Mouse (Mus musculus) heart, embryonic 14.5 days (tissue): ENCODE measurements around the gene Olfr632. TPM values are rescaled to one million over a fixed set of nuclear protein-coding genes. Genes with fewer than 3 reads are reported as not detected.
"Not testable (repeated sequence)": the region's sequence is repeated elsewhere in the genome, so short reads cannot be mapped to it uniquely, and the experiment has no call there.

ENCODE experiments used
- ATAC-seq: fragments of 200-750 bp; cut with Nextera tagmentation; 2 replicates; pipeline ENCODE4 v1.8.0; 2017; ENCODE audit warnings: low read depth, moderate TSS enrichment; ENCODE audit not compliant: insufficient number of reproducible peaks, insufficient read depth, low FRiP score
- H3K27ac ChIP-seq, 2 experiments: fragments of 200-500 bp in 1 of 2; fragments of 300-500 bp in 1 of 2; sonication (generic) in 1 of 2; replicated peaks in 1 of 2; 2 replicates each; pipeline ENCODE4 v1.5.1; 2012 to 2014; ENCODE audit warnings: low read depth in 2 of 2, low read length in 2 of 2, control low read depth in 1 of 2, mild to moderate bottlenecking in 1 of 2, mixed read lengths in 1 of 2; ENCODE audit not compliant: control insufficient read depth in 1 of 2, insufficient read depth in 1 of 2
- H3K27me3 ChIP-seq: fragments of 300-500 bp; sonication (generic); 2 replicates; pipeline ENCODE4 v1.6.1; 2014; ENCODE audit warnings: mild to moderate bottlenecking, low read length, control low read depth; ENCODE audit not compliant: control insufficient read depth, insufficient read depth
- H3K36me3 ChIP-seq: fragments of 300-500 bp; sonication (generic); 2 replicates; pipeline ENCODE4 v1.6.1; 2014; ENCODE audit warnings: mild to moderate bottlenecking, control low read depth, low read length, mixed read lengths; ENCODE audit not compliant: control insufficient read depth, insufficient read depth
- H3K4me1 ChIP-seq, 2 experiments: fragments of 200-500 bp in 1 of 2; fragments of 300-500 bp in 1 of 2; sonication (generic) in 1 of 2; 2 replicates each; pipeline ENCODE4 v1.6.1; 2012 to 2014; ENCODE audit warnings: low read length in 2 of 2, control low read depth in 1 of 2, mixed read lengths in 1 of 2; ENCODE audit not compliant: control insufficient read depth in 2 of 2, insufficient read depth in 2 of 2
- H3K4me2 ChIP-seq: fragments of 300-500 bp; sonication (generic); 2 replicates; pipeline ENCODE4 v1.6.1; 2014; ENCODE audit warnings: mild to moderate bottlenecking, low read length
- H3K4me3 ChIP-seq, 2 experiments: fragments of 200-500 bp in 1 of 2; fragments of 300-500 bp in 1 of 2; sonication (generic) in 1 of 2; 2 replicates each; pipeline ENCODE4 v1.5.1; 2012 to 2014; ENCODE audit warnings: low read length in 2 of 2, mild to moderate bottlenecking in 2 of 2, control low read depth in 1 of 2, low read depth in 1 of 2, moderate library complexity in 1 of 2; ENCODE audit not compliant: control insufficient read depth in 1 of 2, insufficient read depth in 1 of 2
- H3K9ac ChIP-seq: fragments of 300-500 bp; sonication (generic); 2 replicates; pipeline ENCODE4 v1.6.1; 2014; ENCODE audit warnings: mild to moderate bottlenecking, low read length
- H3K9me3 ChIP-seq: fragments of 300-500 bp; sonication (generic); 2 replicates; pipeline ENCODE4 v1.6.1; 2016; ENCODE audit warnings: low read length, control low read depth; ENCODE audit not compliant: control insufficient read depth
- WGBS: fragments of 180-500 bp; shearing (Covaris S2); extraction: QIAGEN DNeasy Blood & Tissue Kit; methylation state at CpG from one replicate; pipeline ENCODE4 v1.1.7; 2014; 5-methylcytosine and 5-hydroxymethylcytosine counted together
- polyA plus RNA-seq: library from polyadenylated mRNA; unstranded; fragments of >200 nt; fragmentation: Nextera tagmentation; extraction: Ambion mirVana; gene quantifications from 2 replicates; pipeline ENCODE4 v1.2.1, GENCODE M21; 2014

The Olfr632 gene
- polyA plus RNA-seq, 1 experiment from 2014 or later = not detected

DNA sequence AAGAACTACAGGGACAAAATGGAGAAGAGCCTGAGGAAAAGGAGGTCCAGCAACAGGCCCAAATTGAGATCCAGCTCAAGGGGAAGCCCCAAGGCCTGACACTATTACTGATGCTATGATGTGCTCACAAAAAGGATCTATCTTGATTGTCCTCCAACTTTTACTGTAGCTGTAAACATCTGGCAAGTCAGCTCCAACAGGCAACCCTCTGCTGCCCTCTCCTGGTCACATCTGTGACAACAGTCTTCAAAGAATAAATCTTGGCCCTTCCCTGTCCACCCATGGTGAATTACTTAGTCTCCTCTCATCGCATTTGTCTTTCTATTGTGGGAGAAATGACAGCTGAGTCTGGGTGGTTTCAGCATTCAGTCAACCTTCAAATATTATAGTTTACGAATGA lies 8.6 kb downstream of the Olfr632 start:
- Histone ChIP-seq H3K27me3 (no peaks in the 10 kb centered on the region), H3K4me2 (no peak overlapping the region), H3K27ac (no peak overlapping the region), H3K36me3 (no peaks in the 10 kb centered on the region), H3K9ac (no peak overlapping the region), H3K9me3 (no peaks in the 10 kb centered on the region), H3K4me3 (no peak overlapping the region), H3K4me1 (no peaks in the 10 kb centered on the region)
- ATAC-seq = no peak
- 20% methylated on average over 2 of the region's 2 CpGs for WGBS

DNA sequence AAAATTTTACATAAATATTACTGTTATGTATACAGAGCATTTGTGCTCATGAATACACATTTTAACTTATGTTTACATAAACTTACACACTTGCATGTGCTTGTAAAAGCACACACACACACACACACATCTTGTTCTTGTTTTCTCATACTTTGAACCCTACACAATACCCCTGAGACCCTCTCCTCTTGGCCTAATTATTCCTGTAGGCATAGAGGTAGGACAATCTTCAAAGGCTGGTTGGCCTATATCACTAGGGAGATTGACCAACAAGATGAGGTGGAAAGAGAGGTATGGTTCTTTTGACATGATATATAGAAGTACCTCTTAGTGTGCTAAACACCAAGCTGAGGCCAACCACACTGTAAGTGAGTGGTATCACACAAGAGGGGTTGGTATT lies 10.0 kb downstream of the Olfr632 start, which contains the start of gene Olfr633:
Gene Olfr633 (plus strand): TSS at position 301 of the 400 bp plus-strand sequence.
- no peak for ATAC-seq
- Histone ChIP-seq H3K36me3 (no peaks in the 10 kb centered on the region), H3K27ac (no peak within 1 kb of the TSS)

DNA sequence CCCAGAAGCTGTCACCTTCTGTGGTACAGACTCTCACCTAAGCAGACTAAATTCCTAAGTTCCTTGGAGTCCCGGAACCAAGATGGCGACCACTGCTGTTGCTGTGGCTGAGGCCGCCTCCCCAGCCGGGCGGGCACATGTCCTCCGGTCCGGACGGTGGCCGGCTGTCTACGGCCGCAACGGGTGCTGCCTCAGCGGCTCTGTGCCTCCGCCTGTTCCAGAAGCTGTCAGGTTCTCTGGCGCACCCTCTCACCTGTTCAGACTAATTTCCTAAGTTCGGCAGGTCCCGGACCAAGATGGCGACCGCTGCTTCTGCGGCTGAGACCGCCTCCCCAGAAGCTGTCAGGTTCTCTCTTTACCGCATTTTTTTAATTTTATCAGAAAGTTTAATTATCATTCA lies 32.7 kb downstream of the Olfr632 start:
- not testable (repeated sequence) for ATAC-seq, H3K27me3 ChIP-seq, H3K9me3 ChIP-seq, H3K27ac ChIP-seq, H3K4me1 ChIP-seq, H3K36me3 ChIP-seq, H3K9ac ChIP-seq, H3K4me3 ChIP-seq, H3K4me2 ChIP-seq
- WGBS = 89% methylated on average over 22 of the region's 22 CpGs

More for the DNA sequence above, 10.0 kb downstream of the Olfr632 start, which contains the start of gene Olfr633:
- Histone ChIP-seq H3K4me2 (no peak within 1 kb of the TSS), H3K9me3 (no peaks in the 10 kb centered on the region), H3K4me1 (no peaks in the 10 kb centered on the region), H3K27me3 (no peaks in the 10 kb centered on the region), H3K4me3 (no peak within 1 kb of the TSS), H3K9ac (no peak within 1 kb of the TSS)

DNA sequence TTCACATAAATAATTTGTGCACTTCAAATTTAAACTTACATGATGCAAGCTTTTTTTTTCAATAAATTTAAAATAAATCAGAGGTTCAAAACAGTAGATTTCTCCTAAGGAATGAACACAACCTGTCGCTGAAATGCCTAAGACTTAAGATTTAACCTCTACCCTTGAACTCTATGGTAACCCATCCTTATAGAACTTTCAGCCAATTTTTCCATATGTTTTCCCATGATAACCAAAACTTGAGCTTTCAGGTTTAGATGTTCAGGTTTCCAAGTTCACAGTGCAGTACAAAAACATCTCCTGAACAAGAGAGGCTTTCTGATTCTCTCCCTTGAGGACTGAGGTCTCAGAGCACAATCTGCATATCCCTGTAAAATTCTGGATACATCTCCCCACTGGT lies 36.7 kb downstream of the Olfr632 start, which contains the start of gene Olfr635:
Gene Olfr635 (plus strand): TSS at position 301 of the 400 bp plus-strand sequence.
- no peaks in the 10 kb centered on the region for H3K27me3 ChIP-seq
- no peak within 1 kb of the TSS for H3K27ac ChIP-seq
- H3K9ac ChIP-seq = no peak within 1 kb of the TSS
- H3K36me3 ChIP-seq = no peaks in the 10 kb centered on the region
- H3K4me1 ChIP-seq = no peaks in the 10 kb centered on the region
- H3K4me3 ChIP-seq = no peak within 1 kb of the TSS
- H3K9me3 ChIP-seq = no peaks in the 10 kb centered on the region
- no peak for ATAC-seq
- no peak within 1 kb of the TSS for H3K4me2 ChIP-seq
- 54% methylated on average over 1 of the region's 1 CpGs for WGBS

DNA sequence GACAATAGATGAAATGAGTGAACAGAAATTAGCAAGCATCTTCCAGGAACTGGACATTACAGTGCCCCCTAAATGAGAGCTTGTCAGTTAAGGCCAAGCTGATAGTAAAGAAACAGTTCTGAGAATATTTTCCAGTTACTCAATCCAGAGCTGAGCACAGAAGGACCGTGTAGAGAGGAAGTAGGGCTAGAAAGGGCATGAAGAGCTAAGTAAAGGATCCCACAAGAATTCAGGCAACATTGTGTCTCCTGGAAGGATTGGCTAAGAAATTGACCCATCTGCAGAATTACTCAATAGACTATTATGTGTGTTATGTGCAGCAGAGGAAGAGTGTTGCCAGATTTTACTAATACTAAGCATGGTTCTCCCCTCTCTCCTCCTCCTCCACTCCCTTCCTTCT lies 37.6 kb downstream of the Olfr632 start:
- no peaks in the 10 kb centered on the region for H3K4me1 ChIP-seq
- peaks cover 3% of the 10 kb centered on the region; the same call in 1 of the 2 replicates for H3K9me3 ChIP-seq
- H3K4me3 ChIP-seq = no peak overlapping the region
- H3K4me2 ChIP-seq = no peak overlapping the region
- 50% methylated on average over 1 of the region's 1 CpGs for WGBS
- ATAC-seq = no peak
- H3K27me3 ChIP-seq = no peaks in the 10 kb centered on the region
- H3K36me3 ChIP-seq = no peaks in the 10 kb centered on the region
- no peak overlapping the region for H3K9ac ChIP-seq
- no peak overlapping the region for H3K27ac ChIP-seq

Other genes with a start within 250 kb of the Olfr632 start
- not detected in 2 replicates for gene Olfr243, start 219.7 kb upstream of the Olfr632 start, polyA plus RNA-seq
- gene Olfr628, start 204.0 kb upstream of the Olfr632 start, polyA plus RNA-seq = not detected in 2 replicates
- gene Olfr629, start 189.4 kb upstream of the Olfr632 start, polyA plus RNA-seq = not detected in 2 replicates
- gene Olfr630, start 177.0 kb upstream of the Olfr632 start, polyA plus RNA-seq = not detected in 2 replicates
- not detected in 2 replicates for gene Olfr69, start 162.8 kb upstream of the Olfr632 start, polyA plus RNA-seq
- not detected in 2 replicates for gene Olfr68, start 154.6 kb upstream of the Olfr632 start, polyA plus RNA-seq
- not detected in 2 replicates for gene Olfr67, start 142.5 kb upstream of the Olfr632 start, polyA plus RNA-seq
- gene Hbb-bt, start 120.4 kb upstream of the Olfr632 start, polyA plus RNA-seq = 4,945 and 8,964 TPM in 2 replicates
- 11,662 and 20,684 TPM in 2 replicates for gene Hbb-bs, start 106.3 kb upstream of the Olfr632 start, polyA plus RNA-seq
- not detected in 2 replicates for gene Hbb-bh2, start 93.8 kb upstream of the Olfr632 start, polyA plus RNA-seq
- 15.5 and 17.8 TPM in 2 replicates for gene Hbb-bh1, start 91.2 kb upstream of the Olfr632 start, polyA plus RNA-seq
- 2,227 and 2,640 TPM in 2 replicates for gene Hbb-y, start 81.1 kb upstream of the Olfr632 start, polyA plus RNA-seq
- gene Olfr66, start 48.1 kb upstream of the Olfr632 start, polyA plus RNA-seq = not detected in 2 replicates
- not detected in 2 replicates for gene Olfr64, start 39.9 kb upstream of the Olfr632 start, polyA plus RNA-seq
- not detected in 2 replicates for gene Olfr65, start 30.9 kb upstream of the Olfr632 start, polyA plus RNA-seq
- gene Olfr631, start 5.5 kb upstream of the Olfr632 start, polyA plus RNA-seq = not detected in 2 replicates
- not detected in 2 replicates for gene Olfr633, start 10.1 kb downstream of the Olfr632 start, polyA plus RNA-seq
- not detected in 2 replicates for gene Olfr635, start 36.8 kb downstream of the Olfr632 start, polyA plus RNA-seq
- gene Olfr638, start 64.4 kb downstream of the Olfr632 start, polyA plus RNA-seq = not detected in 2 replicates
- 0.03 TPM in 1 of 2 replicates, not detected in the other for gene Olfr639, start 83.0 kb downstream of the Olfr632 start, polyA plus RNA-seq
- not detected in 2 replicates for gene Olfr640, start 91.2 kb downstream of the Olfr632 start, polyA plus RNA-seq
- not detected in 2 replicates for gene Olfr641, start 101.1 kb downstream of the Olfr632 start, polyA plus RNA-seq
- gene Olfr642, start 118.3 kb downstream of the Olfr632 start, polyA plus RNA-seq = not detected in 2 replicates
- gene 4930516K23Rik, start 127.1 kb downstream of the Olfr632 start, polyA plus RNA-seq = not detected in 2 replicates
- gene Olfr644, start 137.5 kb downstream of the Olfr632 start, polyA plus RNA-seq = not detected in 2 replicates
- gene Olfr645, start 151.1 kb downstream of the Olfr632 start, polyA plus RNA-seq = not detected in 2 replicates
- not detected in 2 replicates for gene Olfr646, start 170.5 kb downstream of the Olfr632 start, polyA plus RNA-seq
- not detected in 2 replicates for gene Ubqln5, start 195.5 kb downstream of the Olfr632 start, polyA plus RNA-seq
- gene Olfr643, start 203.1 kb downstream of the Olfr632 start, polyA plus RNA-seq = not detected in 2 replicates
- gene Ubqln3, start 208.9 kb downstream of the Olfr632 start, polyA plus RNA-seq = not detected in 2 replicates
- not detected in 2 replicates for gene Ubqlnl, start 216.2 kb downstream of the Olfr632 start, polyA plus RNA-seq
- not detected in 2 replicates for gene Olfm5, start 230.5 kb downstream of the Olfr632 start, polyA plus RNA-seq
- gene Olfr648, start 249.0 kb downstream of the Olfr632 start, polyA plus RNA-seq = 0.08 and 0.39 TPM in 2 replicates